In the genomic region with DNA sequence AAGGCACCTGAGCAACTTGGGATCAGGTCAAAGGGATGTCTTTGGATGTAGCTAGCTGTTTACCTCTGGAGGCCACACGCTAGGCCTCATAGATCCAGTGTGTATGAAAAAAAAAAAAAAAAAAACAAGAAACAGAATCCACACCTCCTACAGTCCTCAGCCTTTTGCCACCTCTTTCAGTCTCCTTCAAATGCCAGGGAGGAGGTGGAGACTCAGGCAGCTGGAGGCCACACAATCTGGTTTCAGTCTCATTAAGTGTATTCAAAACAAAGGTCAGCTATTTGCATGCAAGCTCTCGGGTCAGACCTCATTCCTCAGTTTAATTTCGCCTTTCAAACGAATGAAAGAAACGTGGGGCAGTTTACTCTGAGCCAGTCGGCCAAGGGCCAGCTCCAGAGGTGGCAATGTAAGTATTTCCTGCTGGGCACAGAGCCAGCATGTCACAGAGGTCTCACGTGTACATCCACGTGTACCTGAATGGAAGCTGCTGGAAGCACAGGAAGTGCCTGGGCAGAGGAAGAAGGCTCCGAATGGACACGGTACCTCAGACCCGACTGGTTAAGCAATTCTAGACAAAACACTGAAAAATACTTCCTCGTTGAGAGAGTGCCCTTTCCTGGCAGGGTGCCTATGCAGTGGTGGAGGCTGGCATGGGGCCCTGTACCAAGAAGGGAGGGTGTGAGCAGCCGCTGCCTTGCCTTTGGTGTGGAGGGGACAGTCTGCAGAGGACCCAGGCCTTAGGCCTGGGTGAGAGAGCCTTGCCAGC, we compare ENCODE assay signal across 8 mouse cellular contexts.
DNase-seq lines count a peak whose midpoint lies in the region; ATAC-seq lines count a peak whose summit lies in the region.

No protein-coding gene starts in this region.

- WGBS in hindbrain, embryonic 15.5 days: 19% methylated on average over 13 of the region's 13 CpGs

- no peak overlapping the region for H3K4me3 ChIP-seq in hindbrain, embryonic 15.5 days

- H3K4me1 ChIP-seq in hindbrain, embryonic 15.5 days (replicated peaks): peaks cover 65% of the 10 kb centered on the region

- no peaks in the 10 kb centered on the region for H3K36me3 ChIP-seq in hindbrain, embryonic 15.5 days

- no peak overlapping the region for H3K4me2 ChIP-seq in hindbrain, embryonic 15.5 days

- peak; percentile 90 for DNase-seq in adrenal gland, adult 8-10 months
- peak; percentile 36 for DNase-seq in cerebellum, adult 9-11 months
- DNase-seq in gastrocnemius, adult 8-10 months (ENCODE audit: low spot score in 2 of 2): peak; percentile 36 to 50
- peak; percentile 65 to 70 for DNase-seq in layer of hippocampus, postnatal 14 days (ENCODE audit: low spot score in 2 of 2)
- peak; percentile 87 for DNase-seq in testis, postnatal 10 days (ENCODE audit: low spot score)
- DNase-seq in natural killer cell, adult 2 months (ENCODE audit: low spot score in 2 of 2): no peak

- no peak overlapping the region for H3K9ac ChIP-seq in hindbrain, embryonic 15.5 days

- no peaks in the 10 kb centered on the region for H3K27me3 ChIP-seq in hindbrain, embryonic 15.5 days

- H3K9me3 ChIP-seq in hindbrain, embryonic 15.5 days: no peaks in the 10 kb centered on the region

- peak overlapping the region; percentile 57 for H3K27ac ChIP-seq in hindbrain, embryonic 15.5 days (replicated peaks)

- ATAC-seq in hindbrain, embryonic 15.5 days (ENCODE audit: low FRiP score, low read depth): peak; percentile 49
- peak; percentile 62 for ATAC-seq in megakaryocyte-erythroid progenitor cell, adult 5-6 weeks (replicated peaks; ENCODE audit: low FRiP score, low TSS enrichment, poor library complexity, severe bottlenecking)

Comparison
In these comparisons a context has a peak if more than half of its experiments do, and no peak if none do; other contexts are left out.
1. DNase-seq: peak in adrenal gland, adult 8-10 months (single experiment), cerebellum, adult 9-11 months (single experiment), gastrocnemius, adult 8-10 months (2 of 2), layer of hippocampus, postnatal 14 days (2 of 2) and testis, postnatal 10 days (single experiment); none in natural killer cell, adult 2 months (0 of 2).